Mouse (Mus musculus) megakaryocyte, embryonic 14.5 days (primary cell): Measurements from ENCODE around the gene Smc6.

ENCODE experiments used
- FLI1 ChIP-seq: IDR thresholded peaks from 2 replicates; pipeline ENCODE4 v1.6.1; 2012; ENCODE audit warnings: low read length, inconsistent platforms, mixed read lengths
- GATA1 ChIP-seq: IDR thresholded peaks from 3 replicates; pipeline ENCODE4 v1.6.1; 2012; ENCODE audit warnings: mixed read lengths, low read length, inconsistent platforms, borderline replicate concordance

GRCm38 (mm10) chr12:11272568-11272967 lies 6.9 kb downstream of the Smc6 start:
- TF ChIP-seq GATA1 = no peak
- no peak for TF ChIP-seq FLI1
